Mouse (Mus musculus) adrenal gland, postnatal 10 days (tissue): ENCODE measurements at regions not wholly inside any gene's neighbourhood (a gene's known extent, or its start where the extent isn't known, plus 50 kb on each side); places are given as distances from the start of the nearest gene placed in this dataset.

Experiments used
- DNase-seq: peaks from one replicate; pipeline ENCODE4 v3.0.0; 2021; ENCODE audit warnings: mixed read lengths

- peak; percentile 78 for DNase-seq
These were observed 50.2 kb upstream of the Nxt1 start for GRCm38 (mm10) chr2:148622216-148622615.

- no peak for DNase-seq
These were observed 60.5 kb upstream of the Nxt1 start for GRCm38 (mm10) chr2:148611911-148612310.

- DNase-seq, result no peak
These were observed 66.9 kb upstream of the Nxt1 start for GRCm38 (mm10) chr2:148605425-148605930.

- DNase-seq, result no peak
These were observed 68.5 kb upstream of the Nxt1 start for GRCm38 (mm10) chr2:148603951-148604350.

- DNase-seq, result no peak
These were observed 69.1 kb upstream of the Nxt1 start for GRCm38 (mm10) chr2:148603315-148603714.

GRCm38 (mm10) chr2:148599498-148599897 is 72.9 kb upstream of the Nxt1 start:
- no peak for DNase-seq

GRCm38 (mm10) chr2:148596966-148597365 is 75.4 kb upstream of the Nxt1 start:
- no peak for DNase-seq

GRCm38 (mm10) chr2:148585721-148586335 is 86.6 kb upstream of the Nxt1 start:
- no peak for DNase-seq

- DNase-seq, result no peak
These were observed 90.2 kb upstream of the Nxt1 start for GRCm38 (mm10) chr2:148582208-148582607.

- no peak for DNase-seq
These were observed 90.7 kb upstream of the Nxt1 start for GRCm38 (mm10) chr2:148581666-148582065.

GRCm38 (mm10) chr2:148580286-148580966 is 92.0 kb upstream of the Nxt1 start:
- peak; percentile 44 for DNase-seq

GRCm38 (mm10) chr2:148579564-148579963 is 92.8 kb upstream of the Nxt1 start:
- DNase-seq, result no peak

- DNase-seq, result no peak
These were observed 93.4 kb upstream of the Nxt1 start for GRCm38 (mm10) chr2:148579027-148579426.

- no peak for DNase-seq
These were observed 94.2 kb upstream of the Nxt1 start for GRCm38 (mm10) chr2:148578176-148578575.

GRCm38 (mm10) chr2:148575433-148575832 is 97.0 kb upstream of the Nxt1 start:
- no peak for DNase-seq

GRCm38 (mm10) chr2:148572165-148572564 is 100.2 kb upstream of the Nxt1 start:
- DNase-seq, result peak; percentile 81

GRCm38 (mm10) chr2:148571616-148572015 is 100.8 kb upstream of the Nxt1 start:
- DNase-seq, result no peak

- DNase-seq, result peak; percentile 46
These were observed 101.4 kb upstream of the Nxt1 start for GRCm38 (mm10) chr2:148571018-148571417.

GRCm38 (mm10) chr2:148567930-148568481 is 104.4 kb upstream of the Nxt1 start:
- peak; percentile 24 for DNase-seq

- DNase-seq, result no peak
These were observed 109.0 kb upstream of the Nxt1 start for GRCm38 (mm10) chr2:148563390-148563789.

GRCm38 (mm10) chr2:148562041-148562440 is 110.4 kb upstream of the Nxt1 start:
- no peak for DNase-seq

GRCm38 (mm10) chr2:148560013-148560773 is 112.2 kb upstream of the Nxt1 start:
- DNase-seq, result no peak

GRCm38 (mm10) chr2:148559376-148559775 is 113.0 kb upstream of the Nxt1 start:
- DNase-seq, result no peak
